Mouse (Mus musculus) spleen, postnatal 14 days (tissue): ENCODE results near the gene Krtap4-1.

Experiments
- DNase-seq, 2 experiments: peaks; one replicate each; pipeline ENCODE4 v3.0.0; 2021 to 2022; ENCODE audit warnings: low spot score in 2 of 2

The Krtap4-1 gene

DNA sequence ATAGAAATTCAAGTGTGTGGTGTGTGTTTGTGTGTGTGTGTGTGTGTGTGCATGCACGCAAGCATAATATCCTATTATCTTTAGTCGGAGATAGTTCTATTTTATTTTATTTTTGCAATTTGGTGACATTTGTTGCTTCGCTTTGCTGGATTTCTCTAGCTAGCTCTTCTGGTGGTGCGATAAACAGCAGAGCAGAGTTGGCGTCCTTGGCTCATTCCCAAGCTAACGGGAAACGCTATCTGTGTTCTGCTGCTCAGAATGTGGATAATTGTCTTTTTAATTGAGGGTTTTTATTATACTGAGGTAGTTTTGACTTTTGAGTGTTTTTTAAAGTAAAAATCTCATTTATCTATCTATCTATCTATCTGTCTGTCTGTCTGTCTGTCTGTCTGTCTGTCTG, 42.9 kb downstream of the Krtap4-1 start:
- DNase-seq: no peak

DNA sequence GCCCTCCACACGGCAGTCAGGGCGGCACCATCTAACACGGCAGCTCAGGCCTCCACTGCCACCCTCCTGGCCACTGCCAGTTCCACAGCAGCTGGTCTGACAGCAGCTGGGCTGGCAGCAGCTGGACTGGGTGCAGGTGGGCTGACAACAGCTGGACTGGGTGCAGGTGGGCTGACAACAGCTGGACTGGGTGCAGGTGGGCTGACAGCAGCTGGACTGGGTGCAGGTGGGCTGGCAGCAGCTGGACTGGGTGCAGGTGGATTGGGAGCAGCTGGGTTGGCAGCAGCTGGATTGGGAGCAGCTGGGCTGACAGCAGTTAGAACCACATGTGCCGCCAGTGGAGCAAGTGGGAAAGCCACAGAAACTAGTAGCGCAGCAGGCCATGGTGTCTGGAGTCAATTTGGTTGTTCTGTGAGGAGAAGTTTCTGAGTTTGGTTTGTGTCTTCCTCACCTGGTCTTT, 44.8 kb downstream of the Krtap4-1 start, which contains the start of gene Krtap1-4:
Gene Krtap1-4, minus strand, starts transcription at position 410 of the 460 bp plus-strand sequence.
- DNase-seq: no peak

DNA sequence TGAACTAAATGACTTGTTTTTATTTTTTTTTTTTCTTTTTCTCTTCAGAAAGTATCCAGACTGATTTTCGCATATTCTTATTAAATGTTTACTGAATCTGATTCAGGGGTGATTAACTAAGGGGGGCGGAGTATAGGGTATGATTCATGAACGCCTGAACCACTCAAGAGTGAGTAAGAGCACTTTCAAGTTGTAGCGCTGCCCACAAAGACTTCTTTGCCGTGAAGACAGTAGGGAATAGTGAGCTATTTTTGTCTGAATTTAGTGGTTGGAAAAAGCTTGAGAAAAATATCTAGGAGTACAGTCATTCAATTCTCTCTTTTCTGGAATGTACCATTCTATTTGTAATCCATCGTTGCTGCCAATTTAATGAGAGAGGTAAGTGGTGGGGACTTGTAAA, 46.5 kb downstream of the Krtap4-1 start:
- DNase-seq: no peak

DNA sequence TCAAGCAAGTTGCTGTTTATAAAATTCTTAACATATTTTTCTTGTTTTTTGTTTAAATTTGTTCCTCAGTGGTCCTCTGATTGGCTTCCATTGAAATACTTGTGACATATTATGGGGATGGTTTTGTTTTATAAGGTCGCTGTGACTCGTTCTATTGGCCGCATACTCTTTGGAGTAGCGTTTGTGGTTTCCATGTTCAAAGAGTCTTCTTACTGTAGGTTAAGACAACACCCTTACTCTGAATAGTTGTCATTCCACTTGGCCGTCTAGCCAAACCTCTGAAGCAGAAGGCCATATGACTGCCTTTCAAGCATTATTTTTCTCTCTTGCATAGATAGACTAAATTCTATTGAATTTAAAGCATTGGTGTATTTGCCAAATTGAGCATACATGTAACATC, 47.0 kb downstream of the Krtap4-1 start:
- no peak for DNase-seq

DNA sequence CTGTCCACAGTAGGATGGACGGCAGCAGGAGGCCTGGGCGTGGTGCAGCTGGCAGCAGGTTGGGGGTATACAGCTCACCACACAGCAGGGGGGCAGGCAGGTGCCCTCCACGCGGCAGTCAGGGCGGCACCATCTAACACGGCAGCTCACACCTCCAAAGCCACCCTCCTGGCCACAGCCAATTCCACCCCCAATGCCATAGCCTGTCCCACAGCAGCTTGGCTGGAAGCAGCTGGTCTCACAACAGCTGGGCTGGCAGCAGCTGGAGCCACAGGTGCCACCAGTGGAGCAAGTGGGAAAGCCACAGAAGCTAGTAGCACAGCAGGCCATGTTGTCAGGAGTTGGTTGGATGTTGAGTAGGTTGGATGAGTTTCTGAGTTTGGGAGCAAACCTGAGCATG, 47.4 kb downstream of the Krtap4-1 start, which contains the start of gene Krtap1-5:
Gene Krtap1-5, minus strand, starts transcription at position 381 of the 400 bp plus-strand sequence.
- no peak for DNase-seq
